Mouse (Mus musculus): ENCODE results near the gene Crim1. TPM values are rescaled to one million over a fixed set of nuclear protein-coding genes. Genes with fewer than 3 reads are reported as not detected.

The Crim1 gene
- polyA plus RNA-seq, 1 experiment = 19.2 TPM

DNA sequence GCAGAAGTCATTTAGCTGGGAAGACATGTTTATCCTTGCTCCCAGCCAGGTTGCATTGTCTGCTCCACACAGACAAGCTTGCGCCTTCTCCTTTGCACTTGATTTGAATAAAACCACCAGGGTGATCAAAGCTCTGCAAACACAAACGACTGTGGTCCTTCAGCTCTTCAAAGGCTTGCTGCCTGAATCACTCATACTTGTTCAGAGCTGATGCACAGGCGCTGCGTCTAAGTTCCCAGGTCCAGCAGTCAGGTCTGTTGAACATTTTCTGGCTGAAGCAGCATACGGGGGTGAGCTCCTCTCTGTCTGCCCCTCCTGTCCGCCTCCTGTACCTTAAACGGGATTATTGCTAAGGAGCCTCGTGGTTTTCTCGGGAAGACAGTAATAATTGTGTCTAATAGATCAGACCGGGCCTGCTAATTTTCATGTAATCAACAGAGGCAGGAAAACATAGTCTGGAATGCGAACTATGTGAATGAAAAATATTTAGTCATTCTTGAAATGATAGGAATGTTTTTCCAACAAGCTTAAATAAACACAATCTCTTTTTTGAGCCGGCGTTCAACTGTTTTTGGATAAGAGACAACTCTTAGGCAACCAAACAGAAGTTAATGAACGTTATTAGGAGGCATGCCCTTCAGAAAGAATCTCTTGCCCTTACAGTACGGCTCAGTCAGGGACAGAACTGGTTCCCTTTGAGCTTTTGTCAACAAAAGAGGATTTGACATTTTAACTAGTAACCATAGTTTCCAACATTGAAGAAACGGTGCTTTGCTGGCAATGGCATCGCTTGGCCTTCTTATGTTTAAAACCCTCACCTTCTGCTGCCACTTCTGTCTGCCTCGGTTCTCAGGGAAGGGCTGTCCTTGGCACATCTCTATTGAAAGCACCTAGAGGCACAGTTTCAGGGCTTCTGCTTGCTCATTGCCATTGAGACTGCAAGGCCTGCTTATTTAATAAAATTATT, 122.6 kb downstream of the Crim1 start:
- Histone ChIP-seq H3K36me3 (ENCODE audit: control insufficient read depth, insufficient read depth, low read length) (no peaks in the 10 kb centered on the region), H3K27me3 (ENCODE audit: control insufficient read depth, insufficient read depth, low read length) (no peaks in the 10 kb centered on the region), H3K4me3 (ENCODE audit: control insufficient read depth, insufficient read depth, low read length) (no peak overlapping the region), H3K4me1 (replicated peaks; ENCODE audit: control insufficient read depth, insufficient read depth, low read length) (no peaks in the 10 kb centered on the region), H3K27ac (ENCODE audit: control insufficient read depth, insufficient read depth, low read length) (no peak overlapping the region)
- TF ChIP-seq CTCF (IDR thresholded peaks at IDR 0.05; ENCODE audit: borderline replicate concordance, control insufficient read depth, extremely low read depth, insufficient read depth, low read length, poor library complexity) (no peak), POLR2A (IDR thresholded peaks at IDR 0.05; ENCODE audit: control insufficient read depth, extremely low read depth, insufficient read depth, low read length, poor library complexity) (no peak)
- WGBS = 87% methylated on average over 18 of the region's 18 CpGs
- DNase-seq = no peak

DNA sequence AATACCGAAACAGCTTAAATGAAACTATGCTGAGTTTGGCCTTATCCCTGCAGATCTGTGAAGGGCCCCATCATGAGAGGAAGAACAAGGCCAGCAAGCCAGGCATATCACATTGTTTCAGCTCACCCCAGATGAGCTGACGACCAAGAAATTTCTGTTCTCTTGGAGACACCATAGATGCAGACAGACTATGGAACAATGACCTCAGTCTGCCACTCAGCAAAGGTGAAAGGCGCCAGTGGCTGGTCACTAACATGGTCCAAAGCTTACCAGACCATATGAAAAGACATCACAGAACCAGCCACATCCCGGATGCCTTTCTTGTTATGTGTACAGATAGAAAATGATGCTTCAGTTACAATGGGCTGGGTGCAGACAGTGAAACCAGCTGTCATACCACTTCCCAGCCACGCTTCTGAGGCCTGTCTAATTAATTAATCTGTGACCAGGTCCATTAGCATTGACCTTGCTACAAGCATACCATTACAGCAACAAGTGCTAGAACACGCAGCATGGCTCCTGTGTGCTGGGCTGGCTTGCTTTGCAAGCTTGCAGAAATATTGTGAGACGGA, 125.8 kb downstream of the Crim1 start:
- Histone ChIP-seq H3K4me1 (replicated peaks; ENCODE audit: control insufficient read depth, insufficient read depth, low read length) (no peaks in the 10 kb centered on the region), H3K27me3 (ENCODE audit: control insufficient read depth, insufficient read depth, low read length) (no peaks in the 10 kb centered on the region), H3K36me3 (ENCODE audit: control insufficient read depth, insufficient read depth, low read length) (no peaks in the 10 kb centered on the region), H3K27ac (ENCODE audit: control insufficient read depth, insufficient read depth, low read length) (no peak overlapping the region), H3K4me3 (ENCODE audit: control insufficient read depth, insufficient read depth, low read length) (no peak overlapping the region)
- TF ChIP-seq CTCF (IDR thresholded peaks at IDR 0.05; ENCODE audit: borderline replicate concordance, control insufficient read depth, extremely low read depth, insufficient read depth, low read length, poor library complexity) (no peak), POLR2A (IDR thresholded peaks at IDR 0.05; ENCODE audit: control insufficient read depth, extremely low read depth, insufficient read depth, low read length, poor library complexity) (no peak)
- no peak for DNase-seq
- WGBS = 92% methylated on average over 7 of the region's 7 CpGs

- Histone ChIP-seq H3K27ac (ENCODE audit: control insufficient read depth, insufficient read depth, low read length) (no peak overlapping the region), H3K36me3 (ENCODE audit: control insufficient read depth, insufficient read depth, low read length) (no peaks in the 10 kb centered on the region), H3K4me1 (replicated peaks; ENCODE audit: control insufficient read depth, insufficient read depth, low read length) (no peaks in the 10 kb centered on the region), H3K4me3 (ENCODE audit: control insufficient read depth, insufficient read depth, low read length) (no peak overlapping the region), H3K27me3 (ENCODE audit: control insufficient read depth, insufficient read depth, low read length) (no peaks in the 10 kb centered on the region)
- TF ChIP-seq CTCF (IDR thresholded peaks at IDR 0.05; ENCODE audit: borderline replicate concordance, control insufficient read depth, extremely low read depth, insufficient read depth, low read length, poor library complexity) = no peak
- no peak for TF ChIP-seq POLR2A (IDR thresholded peaks at IDR 0.05; ENCODE audit: control insufficient read depth, extremely low read depth, insufficient read depth, low read length, poor library complexity)
- DNase-seq = no peak
- 78% methylated on average over 2 of the region's 2 CpGs for WGBS
These were observed 126.3 kb downstream of the Crim1 start for GRCm38 (mm10) chr17:78326381-78326780.

- Histone ChIP-seq H3K27me3 (ENCODE audit: control insufficient read depth, insufficient read depth, low read length) (no peaks in the 10 kb centered on the region), H3K4me1 (replicated peaks; ENCODE audit: control insufficient read depth, insufficient read depth, low read length) (no peaks in the 10 kb centered on the region), H3K4me3 (ENCODE audit: control insufficient read depth, insufficient read depth, low read length) (no peak overlapping the region), H3K27ac (ENCODE audit: control insufficient read depth, insufficient read depth, low read length) (no peak overlapping the region), H3K36me3 (ENCODE audit: control insufficient read depth, insufficient read depth, low read length) (no peaks in the 10 kb centered on the region)
- 88% methylated on average over 4 of the region's 4 CpGs for WGBS
- no peak for DNase-seq
- no peak for TF ChIP-seq POLR2A (IDR thresholded peaks at IDR 0.05; ENCODE audit: control insufficient read depth, extremely low read depth, insufficient read depth, low read length, poor library complexity)
- TF ChIP-seq CTCF (IDR thresholded peaks at IDR 0.05; ENCODE audit: borderline replicate concordance, control insufficient read depth, extremely low read depth, insufficient read depth, low read length, poor library complexity) = no peak
These were observed 127.1 kb downstream of the Crim1 start for GRCm38 (mm10) chr17:78327187-78327586.

DNA sequence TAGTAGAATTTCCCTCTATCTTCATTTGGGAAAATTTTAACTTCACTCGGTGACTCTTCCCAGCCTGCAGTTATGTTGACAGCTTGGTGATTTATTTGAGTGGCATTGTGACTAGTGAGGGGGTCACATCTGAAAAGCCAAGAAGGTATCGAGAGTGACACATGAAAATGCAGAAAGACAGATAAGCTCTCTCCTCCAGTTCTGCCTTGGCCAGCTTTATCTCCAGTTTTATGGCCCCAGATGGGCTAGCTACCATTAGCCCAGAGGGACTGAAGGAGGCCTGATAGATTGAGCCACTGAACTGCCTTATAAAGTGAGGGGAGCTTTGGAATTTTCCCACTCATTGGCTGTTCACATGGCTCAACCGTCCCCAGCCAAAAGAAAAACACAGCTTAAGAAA, 128.2 kb downstream of the Crim1 start:
- Histone ChIP-seq H3K36me3 (ENCODE audit: control insufficient read depth, insufficient read depth, low read length) (no peaks in the 10 kb centered on the region), H3K4me3 (ENCODE audit: control insufficient read depth, insufficient read depth, low read length) (no peak overlapping the region), H3K27me3 (ENCODE audit: control insufficient read depth, insufficient read depth, low read length) (no peaks in the 10 kb centered on the region), H3K27ac (ENCODE audit: control insufficient read depth, insufficient read depth, low read length) (no peak overlapping the region), H3K4me1 (replicated peaks; ENCODE audit: control insufficient read depth, insufficient read depth, low read length) (no peaks in the 10 kb centered on the region)
- DNase-seq = no peak
- 91% methylated on average over 3 of the region's 3 CpGs for WGBS
- TF ChIP-seq CTCF (IDR thresholded peaks at IDR 0.05; ENCODE audit: borderline replicate concordance, control insufficient read depth, extremely low read depth, insufficient read depth, low read length, poor library complexity) = no peak
- TF ChIP-seq POLR2A (IDR thresholded peaks at IDR 0.05; ENCODE audit: control insufficient read depth, extremely low read depth, insufficient read depth, low read length, poor library complexity) = no peak

DNA sequence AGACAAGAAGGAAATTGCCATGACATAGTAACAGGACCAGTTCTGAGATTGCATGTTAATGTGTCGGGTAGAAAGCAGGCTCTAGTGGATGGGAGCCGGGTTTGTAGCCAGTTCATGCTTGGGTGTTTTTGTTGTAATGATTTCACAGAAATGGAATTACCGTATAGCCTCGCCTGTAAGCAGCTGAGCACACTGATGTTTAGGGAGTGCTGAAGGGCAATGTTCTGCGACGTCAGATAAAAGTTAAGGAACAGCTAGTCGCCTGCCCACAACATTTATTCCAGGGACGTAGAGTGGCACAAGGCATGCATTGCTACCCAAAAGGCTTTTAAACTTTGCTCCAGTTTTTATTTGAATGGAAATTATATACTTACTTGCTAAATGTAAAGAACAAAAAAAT, 131.4 kb downstream of the Crim1 start:
- Histone ChIP-seq H3K4me3 (ENCODE audit: control insufficient read depth, insufficient read depth, low read length) (no peak overlapping the region), H3K27ac (ENCODE audit: control insufficient read depth, insufficient read depth, low read length) (no peak overlapping the region), H3K4me1 (replicated peaks; ENCODE audit: control insufficient read depth, insufficient read depth, low read length) (no peaks in the 10 kb centered on the region), H3K36me3 (ENCODE audit: control insufficient read depth, insufficient read depth, low read length) (no peaks in the 10 kb centered on the region), H3K27me3 (ENCODE audit: control insufficient read depth, insufficient read depth, low read length) (no peaks in the 10 kb centered on the region)
- TF ChIP-seq POLR2A (IDR thresholded peaks at IDR 0.05; ENCODE audit: control insufficient read depth, extremely low read depth, insufficient read depth, low read length, poor library complexity) (no peak), CTCF (IDR thresholded peaks at IDR 0.05; ENCODE audit: borderline replicate concordance, control insufficient read depth, extremely low read depth, insufficient read depth, low read length, poor library complexity) (no peak)
- WGBS = 98% methylated on average over 8 of the region's 8 CpGs
- DNase-seq = no peak
